Mouse (Mus musculus) myocyte (in vitro differentiated cells): Measurements from ENCODE around the gene Atp10b. TPM values are rescaled to one million over a fixed set of nuclear protein-coding genes. Genes with fewer than 3 reads are reported as not detected.

ENCODE experiments used
- H3K27me3 ChIP-seq: one replicate; pipeline ENCODE4 v1.6.1; 2011; ENCODE audit not compliant: control insufficient read depth, insufficient read depth, insufficient read length
- H3K36me3 ChIP-seq: one replicate; pipeline ENCODE4 v1.6.1; 2011; ENCODE audit not compliant: control insufficient read depth, insufficient read depth
- H3K4me2 ChIP-seq: one replicate; pipeline ENCODE4 v1.6.1; 2011; ENCODE audit warnings: low read depth, control low read depth
- H3K4me3 ChIP-seq: one replicate; pipeline ENCODE4 v1.5.1; 2011; ENCODE audit warnings: mild to moderate bottlenecking, control low read depth, moderate library complexity
- H3K79me2 ChIP-seq: one replicate; pipeline ENCODE4 v1.6.1; 2011; ENCODE audit not compliant: control insufficient read depth, insufficient read depth
- H3ac ChIP-seq: one replicate; pipeline ENCODE4 v1.6.1; 2011; ENCODE audit not compliant: control insufficient read depth, insufficient read length
- CEBPB ChIP-seq: IDR thresholded peaks from 2 replicates; pipeline ENCODE4 v1.6.1; 2011; ENCODE audit warnings: mild to moderate bottlenecking, moderate library complexity; ENCODE audit not compliant: poor library complexity, insufficient read depth, severe bottlenecking
- E2F4 ChIP-seq: IDR thresholded peaks from one replicate; pipeline ENCODE4 v1.6.1; 2011; ENCODE audit warnings: mild to moderate bottlenecking, control low read depth, moderate library complexity; ENCODE audit not compliant: insufficient read depth
- MAX ChIP-seq: IDR thresholded peaks from one replicate; pipeline ENCODE4 v1.6.1; 2011; ENCODE audit warnings: low read depth, mild to moderate bottlenecking, control low read depth
- MYOD1 ChIP-seq, 3 experiments: IDR thresholded peaks; one replicate each; pipeline ENCODE4 v1.6.1; 2011; ENCODE audit warnings: control low read depth in 2 of 3, low read depth in 2 of 3, mild to moderate bottlenecking in 2 of 3, moderate library complexity in 1 of 3; ENCODE audit not compliant: insufficient read length in 2 of 3, control insufficient read depth in 1 of 3
- MYOG ChIP-seq, 3 experiments: IDR thresholded peaks; one replicate each; pipeline ENCODE4 v1.6.1; 2011; ENCODE audit warnings: control low read depth in 2 of 3, low read depth in 2 of 3, mild to moderate bottlenecking in 2 of 3; ENCODE audit not compliant: insufficient read length in 2 of 3, control insufficient read depth in 1 of 3, insufficient read depth in 1 of 3
- POLR2A ChIP-seq: IDR thresholded peaks from one replicate; pipeline ENCODE4 v1.6.1; 2011; ENCODE audit warnings: low read depth, mild to moderate bottlenecking, control low read depth, moderate library complexity; ENCODE audit not compliant: insufficient read length
- POLR2AphosphoS2 ChIP-seq: IDR thresholded peaks from one replicate; pipeline ENCODE4 v1.6.1; 2011; ENCODE audit warnings: low read depth, control low read depth; ENCODE audit not compliant: insufficient read length
- REST ChIP-seq: IDR thresholded peaks from one replicate; pipeline ENCODE4 v1.6.1; 2011; ENCODE audit warnings: mild to moderate bottlenecking, control low read depth, moderate library complexity; ENCODE audit not compliant: insufficient read depth, insufficient read length
- SRF ChIP-seq: IDR thresholded peaks from one replicate; pipeline ENCODE4 v1.6.1; 2011; ENCODE audit warnings: low read depth; ENCODE audit not compliant: control insufficient read depth, insufficient read length
- TCF12 ChIP-seq: IDR thresholded peaks from one replicate; pipeline ENCODE4 v1.6.1; 2011; ENCODE audit warnings: mild to moderate bottlenecking, control low read depth; ENCODE audit not compliant: poor library complexity, insufficient read depth, severe bottlenecking
- TCF3 ChIP-seq: IDR thresholded peaks from one replicate; pipeline ENCODE4 v1.6.1; 2011; ENCODE audit warnings: low read depth, control low read depth; ENCODE audit not compliant: insufficient read length
- USF1 ChIP-seq: IDR thresholded peaks from one replicate; pipeline ENCODE4 v1.6.1; 2011; ENCODE audit warnings: low read depth, mild to moderate bottlenecking, control low read depth, moderate library complexity
- polyA plus RNA-seq: library from polyadenylated mRNA; unstranded; fragments of >200 nt; fragmentation: generic; extraction: Trizol; gene quantifications from one replicate; pipeline ENCODE4 v1.2.1, GENCODE M21; 2012; ENCODE audit warnings: missing spikeins

Gene Atp10b
- polyA plus RNA-seq, 1 experiment: 0.02 TPM

DNA sequence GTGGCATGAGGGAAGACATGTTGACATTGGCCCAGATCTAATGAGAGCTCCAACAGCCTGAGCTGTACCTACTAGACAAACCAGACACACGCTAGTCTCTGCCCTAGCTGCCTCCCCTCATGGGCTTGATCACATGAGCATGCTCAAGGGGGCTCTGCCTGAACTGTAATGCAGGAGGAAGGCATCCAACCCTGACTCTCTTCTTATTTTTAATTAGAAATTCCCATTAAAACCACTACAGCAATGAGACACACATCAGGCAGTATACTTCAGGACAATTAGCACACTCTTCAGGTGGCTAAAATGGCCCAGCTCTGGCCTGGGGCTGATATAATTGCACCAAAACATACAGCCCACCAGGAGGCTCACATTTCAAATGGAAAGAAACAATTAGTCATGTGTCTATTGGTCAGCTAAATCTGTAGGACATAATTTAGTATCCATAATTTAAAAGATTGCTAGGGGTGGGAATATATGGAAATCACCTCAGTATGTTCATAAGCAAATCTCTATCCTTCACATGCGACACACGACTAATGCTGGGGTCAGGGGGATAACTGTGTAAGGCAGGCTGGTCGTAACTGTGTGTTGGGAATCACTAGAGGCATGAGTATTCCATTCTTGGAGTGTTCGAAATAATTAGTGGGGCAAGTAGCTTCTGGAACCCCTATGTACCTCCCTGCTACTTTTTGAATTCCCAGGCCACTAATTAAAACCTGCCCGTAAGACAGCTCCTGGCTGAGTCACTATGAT is 120.0 kb downstream of the Atp10b start:
- Histone ChIP-seq H3K4me3 (no peak overlapping the region), H3K4me2 (no peak overlapping the region), H3K27me3 (no peaks in the 10 kb centered on the region), H3ac (no peak overlapping the region), H3K36me3 (no peaks in the 10 kb centered on the region), H3K79me2 (no peaks in the 10 kb centered on the region)
- no peak for TF ChIP-seq POLR2A
- no peak for TF ChIP-seq MAX
- TF ChIP-seq USF1: no peak
- no peak for TF ChIP-seq E2F4
- TF ChIP-seq POLR2AphosphoS2: no peak
- TF ChIP-seq MYOD1 (IDR thresholded peaks at IDR 0.05; ENCODE audit: control insufficient read depth in 1 of 3, insufficient read length in 2 of 3, low read depth in 2 of 3): no peak
- TF ChIP-seq TCF3: no peak
- no peak for TF ChIP-seq SRF
- no peak for TF ChIP-seq TCF12
- TF ChIP-seq MYOG (IDR thresholded peaks at IDR 0.05; ENCODE audit: control insufficient read depth in 1 of 3, insufficient read depth in 1 of 3, insufficient read length in 2 of 3, low read depth in 2 of 3): no peak
- TF ChIP-seq CEBPB: no peak
- TF ChIP-seq REST: no peak

DNA sequence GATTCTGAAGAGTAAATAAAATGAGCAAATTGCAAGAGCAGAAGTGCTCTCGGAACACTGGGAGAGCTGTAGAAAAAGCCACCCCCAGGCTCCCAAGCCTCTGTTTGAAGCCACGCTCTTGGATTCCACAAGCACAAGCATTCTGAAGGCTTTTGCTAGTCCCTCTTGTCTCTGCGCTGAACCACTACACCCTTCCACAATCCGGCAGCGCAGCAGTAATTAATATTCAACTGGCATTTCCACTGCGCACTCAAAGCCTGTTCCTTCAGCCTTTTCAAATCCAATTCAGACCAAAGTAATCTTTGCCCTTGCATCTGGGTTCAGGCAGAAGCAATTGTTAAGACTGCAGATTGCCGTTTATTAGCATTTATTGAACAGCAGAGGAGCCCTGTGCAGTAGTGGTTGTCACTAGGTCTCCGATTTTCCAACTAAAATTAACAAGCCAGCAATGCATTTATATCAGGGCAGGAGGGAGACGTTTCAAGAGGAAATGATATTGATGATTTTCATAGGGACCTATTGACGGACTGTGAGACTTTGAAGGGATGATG is 120.7 kb downstream of the Atp10b start:
- Histone ChIP-seq H3K4me2 (no peak overlapping the region), H3K4me3 (no peak overlapping the region), H3K36me3 (no peaks in the 10 kb centered on the region), H3K27me3 (no peaks in the 10 kb centered on the region), H3ac (no peak overlapping the region), H3K79me2 (no peaks in the 10 kb centered on the region)
- TF ChIP-seq USF1: no peak
- no peak for TF ChIP-seq CEBPB
- no peak for TF ChIP-seq MAX
- no peak for TF ChIP-seq MYOG (IDR thresholded peaks at IDR 0.05; ENCODE audit: control insufficient read depth in 1 of 3, insufficient read depth in 1 of 3, insufficient read length in 2 of 3, low read depth in 2 of 3)
- TF ChIP-seq POLR2AphosphoS2: no peak
- TF ChIP-seq REST: no peak

DNA sequence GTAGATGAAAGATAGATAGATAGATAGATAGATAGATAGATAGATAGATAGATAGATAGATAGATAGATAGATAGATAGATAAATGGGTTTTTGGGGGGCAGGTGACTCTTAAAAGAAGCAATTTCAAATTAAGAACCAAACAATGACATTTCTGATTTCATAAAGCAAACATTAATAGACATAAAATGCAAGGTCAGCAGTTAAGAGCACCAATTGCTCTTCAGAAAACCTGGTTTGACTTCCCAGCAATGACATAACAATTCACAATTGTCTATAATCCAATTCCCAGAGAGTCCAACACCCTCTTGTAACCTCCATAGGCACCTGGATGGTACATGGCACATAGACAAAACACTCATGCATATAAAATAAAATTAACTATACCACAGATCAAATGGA is 124.2 kb downstream of the Atp10b start:
- no peak overlapping the region for H3ac ChIP-seq
- no peaks in the 10 kb centered on the region for H3K27me3 ChIP-seq
- no peaks in the 10 kb centered on the region for H3K36me3 ChIP-seq
- no peak overlapping the region for H3K4me2 ChIP-seq
- no peak overlapping the region for H3K4me3 ChIP-seq
- TF ChIP-seq TCF3 (no peak), MYOG (IDR thresholded peaks at IDR 0.05; ENCODE audit: control insufficient read depth in 1 of 3, insufficient read depth in 1 of 3, insufficient read length in 2 of 3, low read depth in 2 of 3) (no peak), REST (no peak)
- no peaks in the 10 kb centered on the region for H3K79me2 ChIP-seq

DNA sequence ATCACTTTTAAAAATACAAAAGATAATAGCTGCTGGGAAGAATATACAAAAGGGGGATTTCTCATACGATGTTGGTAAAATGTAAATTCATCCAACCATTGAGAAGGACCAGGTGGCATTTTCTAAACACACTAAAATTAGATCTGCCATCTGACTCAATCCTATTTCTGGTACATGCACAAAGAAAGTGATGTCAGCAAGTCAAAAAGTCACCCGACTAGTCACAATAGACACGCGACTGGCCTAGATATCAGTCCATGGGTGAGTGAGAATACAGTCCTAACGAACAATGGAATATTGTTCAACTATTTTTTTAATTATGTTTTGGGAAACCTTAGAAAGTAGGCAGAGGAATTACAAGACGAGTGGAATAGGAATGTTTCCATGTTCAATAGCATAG is 147.9 kb downstream of the Atp10b start:
- Histone ChIP-seq H3K79me2 (no peaks in the 10 kb centered on the region), H3K4me3 (no peak overlapping the region), H3K4me2 (no peak overlapping the region), H3ac (no peak overlapping the region), H3K27me3 (no peaks in the 10 kb centered on the region), H3K36me3 (no peaks in the 10 kb centered on the region)
- TF ChIP-seq MAX (no peak), REST (no peak), POLR2A (no peak), CEBPB (no peak), USF1 (no peak), POLR2AphosphoS2 (no peak), TCF3 (no peak), TCF12 (no peak), SRF (no peak), E2F4 (no peak), MYOD1 (IDR thresholded peaks at IDR 0.05; ENCODE audit: control insufficient read depth in 1 of 3, insufficient read length in 2 of 3, low read depth in 2 of 3) (no peak)

DNA sequence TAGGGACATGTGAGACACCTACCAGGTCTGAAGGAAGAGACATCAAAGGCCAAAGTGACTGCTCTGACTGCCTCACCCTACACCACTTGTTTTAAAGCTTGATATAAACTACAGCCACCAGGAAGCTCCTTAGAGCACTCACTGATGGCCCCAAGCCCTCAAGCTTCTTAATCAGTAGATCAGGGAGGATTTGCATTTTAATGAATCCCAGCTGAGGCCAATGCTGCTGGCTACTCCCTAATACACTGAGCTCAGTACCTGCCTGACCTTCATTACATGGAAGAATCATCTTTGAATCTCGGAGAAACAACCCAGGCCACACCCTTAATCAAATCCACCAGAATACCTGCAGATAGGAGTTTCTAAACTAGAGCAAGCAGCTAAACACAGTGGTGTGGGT is 161.3 kb downstream of the Atp10b start:
- no peak overlapping the region for H3K4me2 ChIP-seq
- H3K27me3 ChIP-seq: no peaks in the 10 kb centered on the region
- no peak for TF ChIP-seq CEBPB
- no peak for TF ChIP-seq TCF12
- TF ChIP-seq TCF3: no peak
- no peak for TF ChIP-seq MYOD1 (IDR thresholded peaks at IDR 0.05; ENCODE audit: control insufficient read depth in 1 of 3, insufficient read length in 2 of 3, low read depth in 2 of 3)
- TF ChIP-seq POLR2AphosphoS2: no peak
- TF ChIP-seq POLR2A: no peak
- TF ChIP-seq E2F4: no peak
- TF ChIP-seq SRF: no peak
- no peak overlapping the region for H3ac ChIP-seq
- no peaks in the 10 kb centered on the region for H3K79me2 ChIP-seq
- no peak overlapping the region for H3K4me3 ChIP-seq
- H3K36me3 ChIP-seq: no peaks in the 10 kb centered on the region

Other genes starting within 250 kb of the Atp10b start
- gene Gm9972, start 114.1 kb upstream of the Atp10b start, polyA plus RNA-seq: not detected